Mouse (Mus musculus) stomach, postnatal 0 days (tissue): Measurements from ENCODE around the gene Fam78b.

Source experiments
- CTCF ChIP-seq: IDR thresholded peaks from 2 replicates; pipeline ENCODE4 v1.5.1; 2016; ENCODE audit warnings: antibody characterized with exemption, low read depth, mild to moderate bottlenecking, moderate library complexity
- EP300 ChIP-seq: optimal IDR thresholded peaks from 2 replicates; pipeline ENCODE3; 2016; ENCODE audit warnings: antibody characterized with exemption

- TF ChIP-seq CTCF (no peak), EP300 (no peak)
Measured at GRCm38 (mm10) chr1:167102046-167102445, 100.8 kb downstream of the Fam78b start.
